Mouse (Mus musculus) lung, postnatal 4 days (tissue): ENCODE data around the gene Tnxb.
A peak's percentile ranks its signal among the peaks of the same experiment; 100 is the strongest.

ENCODE experiments used
- DNase-seq, 2 experiments: peaks; one replicate each; pipeline ENCODE4 v3.0.0; 2021

Tnxb gene

GRCm38 (mm10) chr17:34643944-34644343, 26.4 kb upstream of the Tnxb start:
- DNase-seq = no peak

GRCm38 (mm10) chr17:34644608-34645007, 25.7 kb upstream of the Tnxb start, which contains the start of gene Fkbpl:
Gene Fkbpl (plus strand): TSS chr17:34644764.
- peak; percentile 96 to 97 for DNase-seq

- DNase-seq = no peak
Measured at GRCm38 (mm10) chr17:34645256-34645829, 25.0 kb upstream of the Tnxb start.

- DNase-seq = peak in 1 of 2 experiments; percentile 46
Measured at GRCm38 (mm10) chr17:34645831-34646511, 24.4 kb upstream of the Tnxb start.

GRCm38 (mm10) chr17:34646906-34647787, 23.2 kb upstream of the Tnxb start, which contains the start of gene Atf6b:
Gene Atf6b (plus strand): TSS chr17:34647146.
- peak; percentile 95 to 99 for DNase-seq

GRCm38 (mm10) chr17:34648141-34648890, 22.0 kb upstream of the Tnxb start:
- no peak for DNase-seq

- no peak for DNase-seq
Measured at GRCm38 (mm10) chr17:34649106-34649864, 21.1 kb upstream of the Tnxb start.

- DNase-seq = no peak
Measured at GRCm38 (mm10) chr17:34650781-34651180, 19.6 kb upstream of the Tnxb start.

- DNase-seq = peak; percentile 71 to 72
Measured at GRCm38 (mm10) chr17:34651507-34652221, 18.7 kb upstream of the Tnxb start.

- no peak for DNase-seq
Measured at GRCm38 (mm10) chr17:34652546-34652945, 17.8 kb upstream of the Tnxb start.

GRCm38 (mm10) chr17:34652985-34653384, 17.4 kb upstream of the Tnxb start:
- DNase-seq = no peak

GRCm38 (mm10) chr17:34653746-34654285, 16.5 kb upstream of the Tnxb start:
- DNase-seq = peak in 1 of 2 experiments; percentile 79

GRCm38 (mm10) chr17:34654392-34654791, 15.9 kb upstream of the Tnxb start:
- DNase-seq = no peak

- DNase-seq = peak; percentile 76 to 90
Measured at GRCm38 (mm10) chr17:34655160-34655559, 15.2 kb upstream of the Tnxb start.

- DNase-seq = peak; percentile 88 to 96
Measured at GRCm38 (mm10) chr17:34655581-34655991, 14.7 kb upstream of the Tnxb start.

- DNase-seq = no peak
Measured at GRCm38 (mm10) chr17:34656666-34657065, 13.7 kb upstream of the Tnxb start.

GRCm38 (mm10) chr17:34657271-34657670, 13.1 kb upstream of the Tnxb start:
- DNase-seq = no peak

- no peak for DNase-seq
Measured at GRCm38 (mm10) chr17:34658145-34658544, 12.2 kb upstream of the Tnxb start.

GRCm38 (mm10) chr17:34658591-34658990, 11.7 kb upstream of the Tnxb start:
- no peak for DNase-seq

- no peak for DNase-seq
Measured at GRCm38 (mm10) chr17:34659181-34659896, 11.0 kb upstream of the Tnxb start.
